Mouse (Mus musculus): ENCODE results near the gene Lrmda.

- TF ChIP-seq CTCF (IDR thresholded peaks at IDR 0.05 in 2 of 3, conservative IDR thresholded peaks at IDR 0.05 in 1 of 3; ENCODE audit: control insufficient read depth in 1 of 3, insufficient read depth in 1 of 3, low read depth in 2 of 3, low read length in 3 of 3, poor library complexity in 1 of 3, severe bottlenecking in 1 of 3), result no peak
- no peak for TF ChIP-seq GATA1 (IDR thresholded peaks at IDR 0.05; ENCODE audit: low read depth, low read length)
Measured at GRCm38 (mm10) chr14:22546676-22546984, 527.1 kb downstream of the Lrmda start.
